Mouse (Mus musculus): ENCODE data around the gene Slc17a7.

DNA sequence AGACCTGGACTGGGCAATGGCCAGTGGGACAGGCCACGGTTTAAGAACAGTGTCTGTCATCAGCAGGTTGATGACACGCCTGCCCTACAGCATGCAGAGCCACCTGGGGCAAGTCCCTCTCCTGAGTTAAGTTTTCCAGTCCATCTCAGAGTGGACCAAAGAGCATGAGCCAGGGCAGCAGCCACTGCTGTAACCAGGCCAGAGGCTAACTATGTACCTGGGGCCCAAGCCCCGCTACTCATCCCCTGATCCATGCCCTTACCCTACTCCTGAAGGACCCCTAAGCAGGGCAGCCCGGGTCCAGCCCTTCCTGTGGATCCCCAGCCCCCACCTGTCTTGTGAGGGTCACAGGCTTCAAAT lies 32.4 kb downstream of the Slc17a7 start:
- TF ChIP-seq POLR2A (IDR thresholded peaks at IDR 0.05; ENCODE audit: borderline replicate concordance, insufficient read depth, low read length) (no peak), CTCF (IDR thresholded peaks at IDR 0.05; ENCODE audit: borderline replicate concordance, insufficient read depth, low read depth, low read length) (no peak)
